Mouse (Mus musculus) midbrain, embryonic 12.5 days (tissue): ENCODE data around the gene Gsn. TPM values are rescaled to one million over a fixed set of nuclear protein-coding genes. Genes with fewer than 3 reads are reported as not detected.

Source experiments
- ATAC-seq: fragments of 200-750 bp; cut with Nextera tagmentation; 2 replicates; pipeline ENCODE4 v1.8.0; 2017; ENCODE audit warnings: low read depth, moderate TSS enrichment, moderate library complexity; ENCODE audit not compliant: low FRiP score
- H3K27ac ChIP-seq: fragments of 300-500 bp; sonication (generic); replicated peaks from 2 replicates; pipeline ENCODE4 v1.5.1; 2016; ENCODE audit warnings: mild to moderate bottlenecking
- H3K27me3 ChIP-seq: fragments of 300-500 bp; sonication (generic); 2 replicates; pipeline ENCODE4 v1.6.1; 2016; ENCODE audit warnings: mild to moderate bottlenecking
- H3K36me3 ChIP-seq: fragments of 300-500 bp; sonication (generic); 2 replicates; pipeline ENCODE4 v1.6.1; 2016
- H3K4me1 ChIP-seq: fragments of 300-500 bp; sonication (generic); 2 replicates; pipeline ENCODE4 v1.6.1; 2016
- H3K4me2 ChIP-seq: fragments of 300-500 bp; sonication (generic); replicated peaks from 2 replicates; pipeline ENCODE4 v1.6.1; 2016; ENCODE audit warnings: mild to moderate bottlenecking, moderate library complexity
- H3K4me3 ChIP-seq: fragments of 300-500 bp; sonication (generic); 2 replicates; pipeline ENCODE4 v1.5.1; 2016; ENCODE audit warnings: mild to moderate bottlenecking
- H3K9ac ChIP-seq: fragments of 300-500 bp; sonication (generic); replicated peaks from 2 replicates; pipeline ENCODE4 v1.6.1; 2016; ENCODE audit warnings: mild to moderate bottlenecking, moderate library complexity
- H3K9me3 ChIP-seq: fragments of 300-500 bp; sonication (generic); 2 replicates; pipeline ENCODE4 v1.6.1; 2016; ENCODE audit warnings: mild to moderate bottlenecking
- WGBS: fragments of 180-500 bp; shearing (Covaris S2); methylation state at CpG from one replicate; pipeline ENCODE4 v1.1.7; 2016; 5-methylcytosine and 5-hydroxymethylcytosine counted together
- polyA plus RNA-seq: library from polyadenylated mRNA; unstranded; fragments of >200 nt; fragmentation: Nextera tagmentation; extraction: Ambion mirVana; gene quantifications from 2 replicates; pipeline ENCODE4 v1.2.1, GENCODE M21; 2016

Gene Gsn
- polyA plus RNA-seq, 1 experiment from 2014 or later: 48.9 TPM

GRCm38 (mm10) chr2:35317604-35318003, 61.4 kb downstream of the Gsn start:
- H3K27ac ChIP-seq: no peak overlapping the region
- H3K9ac ChIP-seq: no peak overlapping the region
- WGBS: 87% methylated on average over 4 of the region's 4 CpGs
- peaks cover 7% of the 10 kb centered on the region; the same call in 1 of the 2 replicates for H3K27me3 ChIP-seq
- H3K4me2 ChIP-seq: no peak overlapping the region
- H3K4me1 ChIP-seq: 0 out of 2 replicates have a peak, but pooled peaks cover 5% of the 10 kb centered on the region
- ATAC-seq: no peak
- H3K9me3 ChIP-seq: no peaks in the 10 kb centered on the region
- no peak overlapping the region for H3K4me3 ChIP-seq
- no peaks in the 10 kb centered on the region for H3K36me3 ChIP-seq

GRCm38 (mm10) chr2:35318405-35318804, 62.2 kb downstream of the Gsn start:
- no peak for ATAC-seq

GRCm38 (mm10) chr2:35320399-35320798, 64.2 kb downstream of the Gsn start:
- 0 out of 2 replicates have a peak, but pooled peaks cover 3% of the 10 kb centered on the region for H3K4me1 ChIP-seq
- peaks cover 22% of the 10 kb centered on the region for H3K27me3 ChIP-seq
- WGBS: 88% methylated on average over 15 of the region's 15 CpGs
- ATAC-seq: no peak
- no peak overlapping the region for H3K27ac ChIP-seq
- no peak overlapping the region for H3K4me2 ChIP-seq
- no peak overlapping the region for H3K4me3 ChIP-seq
- H3K36me3 ChIP-seq: no peaks in the 10 kb centered on the region
- H3K9ac ChIP-seq: no peak overlapping the region
- no peaks in the 10 kb centered on the region for H3K9me3 ChIP-seq

More at GRCm38 (mm10) chr2:35318405-35318804, 62.2 kb downstream of the Gsn start:
- Histone ChIP-seq H3K4me2 (no peak overlapping the region), H3K36me3 (no peaks in the 10 kb centered on the region), H3K9ac (no peak overlapping the region), H3K27ac (no peak overlapping the region), H3K27me3 (peaks cover 7% of the 10 kb centered on the region; the same call in 1 of the 2 replicates), H3K9me3 (no peaks in the 10 kb centered on the region), H3K4me3 (no peak overlapping the region), H3K4me1 (0 out of 2 replicates have a peak, but pooled peaks cover 5% of the 10 kb centered on the region)
- WGBS: 90% methylated on average over 12 of the region's 12 CpGs

GRCm38 (mm10) chr2:35322404-35323164, 66.4 kb downstream of the Gsn start:
- no peak overlapping the region for H3K27ac ChIP-seq
- H3K27me3 ChIP-seq: peaks cover 33% of the 10 kb centered on the region
- H3K4me2 ChIP-seq: no peak overlapping the region
- H3K4me1 ChIP-seq: 0 out of 2 replicates have a peak, but pooled peaks cover 5% of the 10 kb centered on the region
- no peaks in the 10 kb centered on the region for H3K9me3 ChIP-seq
- H3K36me3 ChIP-seq: no peaks in the 10 kb centered on the region
- H3K9ac ChIP-seq: no peak overlapping the region
- H3K4me3 ChIP-seq: no peak overlapping the region
- 84% methylated on average over 10 of the region's 10 CpGs for WGBS
- no peak for ATAC-seq

- H3K4me2 ChIP-seq: no peak overlapping the region
- no peak overlapping the region for H3K4me3 ChIP-seq
- no peak overlapping the region for H3K27ac ChIP-seq
- H3K36me3 ChIP-seq: no peaks in the 10 kb centered on the region
- no peaks in the 10 kb centered on the region for H3K9me3 ChIP-seq
- H3K27me3 ChIP-seq: peaks cover 43% of the 10 kb centered on the region
- H3K4me1 ChIP-seq: peaks cover 5% of the 10 kb centered on the region; the same call in 1 of the 2 replicates
- no peak overlapping the region for H3K9ac ChIP-seq
- WGBS: 74% methylated on average over 10 of the region's 10 CpGs
- no peak for ATAC-seq
Observed at GRCm38 (mm10) chr2:35325930-35326329, 69.8 kb downstream of the Gsn start.

GRCm38 (mm10) chr2:35326931-35327330, 70.8 kb downstream of the Gsn start:
- Histone ChIP-seq H3K4me2 (no peak overlapping the region), H3K9me3 (no peaks in the 10 kb centered on the region), H3K27ac (no peak overlapping the region), H3K36me3 (no peaks in the 10 kb centered on the region), H3K27me3 (peaks cover 40% of the 10 kb centered on the region), H3K4me3 (no peak overlapping the region), H3K4me1 (peaks cover 5% of the 10 kb centered on the region; the same call in 1 of the 2 replicates), H3K9ac (no peak overlapping the region)
- WGBS: 57% methylated on average over 1 of the region's 1 CpGs
- ATAC-seq: no peak

GRCm38 (mm10) chr2:35327583-35327982, 71.4 kb downstream of the Gsn start:
- Histone ChIP-seq H3K9ac (no peak overlapping the region), H3K9me3 (no peaks in the 10 kb centered on the region), H3K36me3 (no peaks in the 10 kb centered on the region), H3K27me3 (peaks cover 40% of the 10 kb centered on the region), H3K27ac (no peak overlapping the region), H3K4me2 (no peak overlapping the region), H3K4me1 (peaks cover 2% of the 10 kb centered on the region; the same call in 1 of the 2 replicates), H3K4me3 (no peak overlapping the region)
- 61% methylated on average over 10 of the region's 10 CpGs for WGBS
- ATAC-seq: no peak

- ATAC-seq: no peak
- H3K9me3 ChIP-seq: no peaks in the 10 kb centered on the region
- WGBS: 24% methylated on average over 11 of the region's 11 CpGs
Observed at GRCm38 (mm10) chr2:35328064-35328792, 72.0 kb downstream of the Gsn start.

GRCm38 (mm10) chr2:35329061-35329460, 72.9 kb downstream of the Gsn start:
- no peak for ATAC-seq
- Histone ChIP-seq H3K4me1 (peaks cover 2% of the 10 kb centered on the region; the same call in 1 of the 2 replicates), H3K4me3 (no peak overlapping the region), H3K9me3 (no peaks in the 10 kb centered on the region), H3K36me3 (no peaks in the 10 kb centered on the region), H3K27ac (no peak overlapping the region), H3K27me3 (peaks cover 36% of the 10 kb centered on the region), H3K9ac (no peak overlapping the region), H3K4me2 (no peak overlapping the region)
- 89% methylated on average over 2 of the region's 2 CpGs for WGBS

More at GRCm38 (mm10) chr2:35328064-35328792, 72.0 kb downstream of the Gsn start:
- H3K36me3 ChIP-seq: no peaks in the 10 kb centered on the region
- no peak overlapping the region for H3K27ac ChIP-seq
- H3K4me3 ChIP-seq: no peak overlapping the region
- H3K4me2 ChIP-seq: no peak overlapping the region
- H3K4me1 ChIP-seq: peaks cover 2% of the 10 kb centered on the region; the same call in 1 of the 2 replicates
- H3K9ac ChIP-seq: no peak overlapping the region
- H3K27me3 ChIP-seq: peaks cover 40% of the 10 kb centered on the region

- ATAC-seq: no peak
- H3K4me1 ChIP-seq: peaks cover 11% of the 10 kb centered on the region
- no peak overlapping the region for H3K4me2 ChIP-seq
- H3K9ac ChIP-seq: no peak overlapping the region
- H3K36me3 ChIP-seq: no peaks in the 10 kb centered on the region
- H3K27ac ChIP-seq: no peak overlapping the region
- no peak overlapping the region for H3K4me3 ChIP-seq
- H3K27me3 ChIP-seq: peaks cover 20% of the 10 kb centered on the region
- WGBS: 76% methylated on average over 2 of the region's 2 CpGs
- no peaks in the 10 kb centered on the region for H3K9me3 ChIP-seq
Observed at GRCm38 (mm10) chr2:35331205-35331604, 75.0 kb downstream of the Gsn start.

GRCm38 (mm10) chr2:35333670-35334069, 77.5 kb downstream of the Gsn start:
- H3K36me3 ChIP-seq: no peaks in the 10 kb centered on the region
- no peak for ATAC-seq

GRCm38 (mm10) chr2:35335620-35336019, 79.4 kb downstream of the Gsn start:
- Histone ChIP-seq H3K4me3 (peak overlapping the region; percentile 65), H3K9me3 (no peaks in the 10 kb centered on the region), H3K27ac (no peak overlapping the region), H3K4me1 (peaks cover 17% of the 10 kb centered on the region), H3K9ac (no peak overlapping the region), H3K36me3 (no peaks in the 10 kb centered on the region), H3K27me3 (0 out of 2 replicates have a peak, but pooled peaks cover 7% of the 10 kb centered on the region), H3K4me2 (peak overlapping the region; percentile 95)
- 1% methylated on average over 7 of the region's 7 CpGs for WGBS
- no peak for ATAC-seq

More at GRCm38 (mm10) chr2:35333670-35334069, 77.5 kb downstream of the Gsn start:
- no peak overlapping the region for H3K27ac ChIP-seq
- no peak overlapping the region for H3K4me3 ChIP-seq
- no peak overlapping the region for H3K9ac ChIP-seq
- no peaks in the 10 kb centered on the region for H3K9me3 ChIP-seq
- H3K4me2 ChIP-seq: no peak overlapping the region
- peaks cover 12% of the 10 kb centered on the region for H3K27me3 ChIP-seq
- peaks cover 17% of the 10 kb centered on the region for H3K4me1 ChIP-seq
